Mouse (Mus musculus) heart, embryonic 15.5 days (tissue): ENCODE results near the gene Olfr1417. TPM values are rescaled to one million over a fixed set of nuclear protein-coding genes. Genes with fewer than 3 reads are reported as not detected.
"Not testable (repeated sequence)": the region's sequence is repeated elsewhere in the genome, so short reads cannot be mapped to it uniquely, and the experiment has no call there.

Experiments used
- ATAC-seq: fragments of 200-750 bp; cut with Nextera tagmentation; replicated peaks from 2 replicates; pipeline ENCODE4 v1.8.0; 2017; ENCODE audit warnings: low read depth, moderate TSS enrichment; ENCODE audit not compliant: insufficient number of reproducible peaks, insufficient read depth, low FRiP score
- H3K27ac ChIP-seq: fragments of 300-500 bp; sonication (generic); 2 replicates; pipeline ENCODE4 v1.5.1; 2015; ENCODE audit warnings: mild to moderate bottlenecking, inconsistent platforms
- H3K27me3 ChIP-seq: fragments of 300-500 bp; sonication (generic); 2 replicates; pipeline ENCODE4 v1.6.1; 2015; ENCODE audit warnings: inconsistent platforms
- H3K36me3 ChIP-seq: fragments of 300-500 bp; sonication (generic); 2 replicates; pipeline ENCODE4 v1.6.1; 2015; ENCODE audit warnings: mild to moderate bottlenecking, inconsistent platforms
- H3K4me1 ChIP-seq: fragments of 300-500 bp; sonication (generic); replicated peaks from 2 replicates; pipeline ENCODE4 v1.6.1; 2015; ENCODE audit warnings: inconsistent platforms
- H3K4me2 ChIP-seq: fragments of 300-500 bp; sonication (generic); 2 replicates; pipeline ENCODE4 v1.6.1; 2015; ENCODE audit warnings: inconsistent platforms, mild to moderate bottlenecking, moderate library complexity
- H3K4me3 ChIP-seq: fragments of 300-500 bp; sonication (generic); 2 replicates; pipeline ENCODE4 v1.5.1; 2015; ENCODE audit warnings: mild to moderate bottlenecking, inconsistent platforms
- H3K9ac ChIP-seq: fragments of 300-500 bp; sonication (generic); 2 replicates; pipeline ENCODE4 v1.6.1; 2015; ENCODE audit warnings: mild to moderate bottlenecking, inconsistent platforms
- H3K9me3 ChIP-seq: fragments of 300-500 bp; sonication (generic); replicated peaks from 2 replicates; pipeline ENCODE4 v1.6.1; 2016; ENCODE audit warnings: inconsistent platforms
- WGBS: fragments of 180-500 bp; shearing (Covaris S2); methylation state at CpG from one replicate; pipeline ENCODE4 v1.1.7; 2015; ENCODE audit warnings: mixed read lengths; 5-methylcytosine and 5-hydroxymethylcytosine counted together
- polyA plus RNA-seq: library from polyadenylated mRNA; unstranded; fragments of >200 nt; fragmentation: Nextera tagmentation; extraction: Ambion mirVana; gene quantifications from 2 replicates; pipeline ENCODE4 v1.2.1, GENCODE M21; 2015

The Olfr1417 gene
- not detected in 2 replicates for polyA plus RNA-seq

GRCm38 (mm10) chr19:11839119-11839518 lies at the start of gene Olfr1417:
TSS of gene Olfr1417 (minus strand) at chr19:11839219.
- no peaks in the 10 kb centered on the region for H3K27me3 ChIP-seq
- no peak within 1 kb of the TSS for H3K4me3 ChIP-seq
- no peak for ATAC-seq
- no peaks in the 10 kb centered on the region for H3K9me3 ChIP-seq
- no peak within 1 kb of the TSS for H3K4me2 ChIP-seq
- WGBS, result 79% methylated on average over 4 of the region's 4 CpGs
- H3K9ac ChIP-seq, result no peak within 1 kb of the TSS
- H3K27ac ChIP-seq, result no peak within 1 kb of the TSS
- no peaks in the 10 kb centered on the region for H3K4me1 ChIP-seq
- H3K36me3 ChIP-seq, result no peaks in the 10 kb centered on the region

GRCm38 (mm10) chr19:11886265-11886664 lies 47.2 kb upstream of the Olfr1417 start, which contains the start of gene Olfr1420:
TSS of gene Olfr1420 (plus strand) at chr19:11886565.
- Histone ChIP-seq H3K4me2 (no peak within 1 kb of the TSS), H3K36me3 (no peaks in the 10 kb centered on the region), H3K9me3 (no peaks in the 10 kb centered on the region), H3K9ac (no peak within 1 kb of the TSS), H3K27ac (no peak within 1 kb of the TSS), H3K27me3 (no peaks in the 10 kb centered on the region), H3K4me3 (no peak within 1 kb of the TSS), H3K4me1 (no peaks in the 10 kb centered on the region)
- no peak for ATAC-seq
- 20% methylated on average over 1 of the region's 1 CpGs for WGBS

- not testable (repeated sequence) for H3K9me3 ChIP-seq, ATAC-seq, H3K27ac ChIP-seq, H3K27me3 ChIP-seq, H3K4me1 ChIP-seq, H3K9ac ChIP-seq, H3K36me3 ChIP-seq
- H3K4me3 ChIP-seq, result 0 out of 2 replicates have a peak overlapping the region, but pooled peaks have one; percentile 7
- H3K4me2 ChIP-seq, result peak overlapping the region; percentile 36; the same call in 1 of the 2 replicates
- 44% methylated on average over 22 of the region's 22 CpGs for WGBS
These were observed 39.4 kb upstream of the Olfr1417 start for GRCm38 (mm10) chr19:11878404-11878803.

- no peak within 1 kb of the TSS for H3K4me2 ChIP-seq
- ATAC-seq, result no peak
- WGBS, result 32% methylated on average over 1 of the region's 1 CpGs
These were observed 36.0 kb upstream of the Olfr1417 start, which contains the start of gene Olfr1419 for GRCm38 (mm10) chr19:11875006-11875405. TSS of gene Olfr1419 (minus strand) at chr19:11875106.

GRCm38 (mm10) chr19:11867837-11868236 lies 28.8 kb upstream of the Olfr1417 start:
- ATAC-seq, result no peak
- no peak overlapping the region for H3K9ac ChIP-seq
- WGBS, result 73% methylated on average over 2 of the region's 2 CpGs

More at GRCm38 (mm10) chr19:11875006-11875405, 36.0 kb upstream of the Olfr1417 start, which contains the start of gene Olfr1419:
- Histone ChIP-seq H3K4me3 (no peak within 1 kb of the TSS), H3K27ac (no peak within 1 kb of the TSS), H3K4me1 (no peaks in the 10 kb centered on the region), H3K27me3 (no peaks in the 10 kb centered on the region), H3K36me3 (no peaks in the 10 kb centered on the region), H3K9ac (no peak within 1 kb of the TSS), H3K9me3 (no peaks in the 10 kb centered on the region)

GRCm38 (mm10) chr19:11860966-11861365 lies 21.9 kb upstream of the Olfr1417 start, which contains the start of gene Olfr1418:
TSS of gene Olfr1418 (minus strand) at chr19:11861066.
- Histone ChIP-seq H3K9ac (no peak within 1 kb of the TSS), H3K4me1 (no peaks in the 10 kb centered on the region), H3K27me3 (no peaks in the 10 kb centered on the region), H3K27ac (no peak within 1 kb of the TSS), H3K36me3 (no peaks in the 10 kb centered on the region), H3K9me3 (no peaks in the 10 kb centered on the region), H3K4me2 (no peak within 1 kb of the TSS), H3K4me3 (no peak within 1 kb of the TSS)
- ATAC-seq, result no peak
- WGBS, result 85% methylated on average over 1 of the region's 1 CpGs

More at GRCm38 (mm10) chr19:11867837-11868236, 28.8 kb upstream of the Olfr1417 start:
- H3K4me2 ChIP-seq, result no peak overlapping the region
- no peak overlapping the region for H3K4me3 ChIP-seq
- H3K27ac ChIP-seq, result no peak overlapping the region
- H3K27me3 ChIP-seq, result no peaks in the 10 kb centered on the region
- no peaks in the 10 kb centered on the region for H3K9me3 ChIP-seq
- H3K36me3 ChIP-seq, result no peaks in the 10 kb centered on the region
- no peaks in the 10 kb centered on the region for H3K4me1 ChIP-seq

GRCm38 (mm10) chr19:11856506-11856905 lies 17.5 kb upstream of the Olfr1417 start:
- Histone ChIP-seq H3K4me3 (no peak overlapping the region), H3K4me1 (no peaks in the 10 kb centered on the region), H3K27me3 (no peaks in the 10 kb centered on the region), H3K9ac (no peak overlapping the region), H3K36me3 (no peaks in the 10 kb centered on the region), H3K4me2 (no peak overlapping the region), H3K27ac (no peak overlapping the region), H3K9me3 (no peaks in the 10 kb centered on the region)
- ATAC-seq, result no peak
- 58% methylated on average over 6 of the region's 6 CpGs for WGBS

- H3K9ac ChIP-seq, result no peak overlapping the region
- H3K27me3 ChIP-seq, result no peaks in the 10 kb centered on the region
- WGBS, result 87% methylated on average over 2 of the region's 2 CpGs
- H3K9me3 ChIP-seq, result no peaks in the 10 kb centered on the region
- H3K4me2 ChIP-seq, result no peak overlapping the region
- no peak for ATAC-seq
- H3K4me1 ChIP-seq, result no peaks in the 10 kb centered on the region
- no peak overlapping the region for H3K4me3 ChIP-seq
- H3K36me3 ChIP-seq, result no peaks in the 10 kb centered on the region
- H3K27ac ChIP-seq, result no peak overlapping the region
These were observed 15.8 kb upstream of the Olfr1417 start for GRCm38 (mm10) chr19:11854821-11855220.

GRCm38 (mm10) chr19:11852652-11853051 lies 13.6 kb upstream of the Olfr1417 start:
- no peak overlapping the region for H3K27ac ChIP-seq
- H3K27me3 ChIP-seq, result no peaks in the 10 kb centered on the region
- no peaks in the 10 kb centered on the region for H3K4me1 ChIP-seq
- H3K36me3 ChIP-seq, result no peaks in the 10 kb centered on the region
- no peak for ATAC-seq
- no peak overlapping the region for H3K4me2 ChIP-seq
- H3K9ac ChIP-seq, result no peak overlapping the region
- WGBS, result 22% methylated on average over 4 of the region's 4 CpGs
- H3K9me3 ChIP-seq, result no peaks in the 10 kb centered on the region
- no peak overlapping the region for H3K4me3 ChIP-seq

- no peak overlapping the region for H3K27ac ChIP-seq
- no peak overlapping the region for H3K4me3 ChIP-seq
- no peaks in the 10 kb centered on the region for H3K36me3 ChIP-seq
- ATAC-seq, result no peak
- no peaks in the 10 kb centered on the region for H3K27me3 ChIP-seq
- no peak overlapping the region for H3K4me2 ChIP-seq
- H3K9me3 ChIP-seq, result no peaks in the 10 kb centered on the region
- WGBS, result 80% methylated on average over 4 of the region's 4 CpGs
- no peaks in the 10 kb centered on the region for H3K4me1 ChIP-seq
- no peak overlapping the region for H3K9ac ChIP-seq
These were observed 7.3 kb upstream of the Olfr1417 start for GRCm38 (mm10) chr19:11846333-11846732.

GRCm38 (mm10) chr19:11823346-11824065 lies 15.5 kb downstream of the Olfr1417 start:
- Histone ChIP-seq H3K4me3 (no peak overlapping the region), H3K9me3 (no peaks in the 10 kb centered on the region), H3K36me3 (no peaks in the 10 kb centered on the region), H3K27ac (no peak overlapping the region), H3K4me1 (peaks cover 7% of the 10 kb centered on the region), H3K27me3 (no peaks in the 10 kb centered on the region), H3K4me2 (no peak overlapping the region), H3K9ac (no peak overlapping the region)
- 41% methylated on average over 4 of the region's 4 CpGs for WGBS
- ATAC-seq, result no peak

- no peaks in the 10 kb centered on the region for H3K9me3 ChIP-seq
- H3K4me3 ChIP-seq, result peak overlapping the region; percentile 78
- WGBS, result 41% methylated on average over 6 of the region's 6 CpGs
- H3K9ac ChIP-seq, result peak overlapping the region; percentile 16; the same call in 1 of the 2 replicates
- peaks cover 13% of the 10 kb centered on the region for H3K4me1 ChIP-seq
- peak overlapping the region; percentile 99 for H3K4me2 ChIP-seq
- H3K36me3 ChIP-seq, result no peaks in the 10 kb centered on the region
- 0 out of 2 replicates have a peak, but pooled peaks cover under 1% of the 10 kb centered on the region for H3K27me3 ChIP-seq
- no peak for ATAC-seq
- no peak overlapping the region for H3K27ac ChIP-seq
These were observed 18.8 kb downstream of the Olfr1417 start for GRCm38 (mm10) chr19:11820211-11820610.
